ENCODE assay signal across 35 mouse cellular contexts in genomic region chr11:5326252-5326651, GRCm38 (mm10).
"Had no signal": no experiment of that assay in that cellular context is flagged by ENCODE, and none has a peak within 500 bp of the region (broad histone marks: within the 10 kb centered on the region; RNA-seq: fewer than 3 reads in every experiment).

No protein-coding gene starts in this region.

- H3K27me3 ChIP-seq: heart, embryonic 12.5 days; heart, embryonic 13.5 days; heart, embryonic 15.5 days; hindbrain, embryonic 12.5 days; hindbrain, embryonic 13.5 days; hindbrain, embryonic 15.5 days; intestine, embryonic 15.5 days; kidney, embryonic 15.5 days had no signal

- H3K4me2 ChIP-seq: heart, embryonic 11.5 days; heart, embryonic 12.5 days; heart, embryonic 13.5 days; heart, embryonic 15.5 days; hindbrain, embryonic 12.5 days; hindbrain, embryonic 13.5 days; hindbrain, embryonic 14.5 days; hindbrain, embryonic 15.5 days; intestine, embryonic 15.5 days; kidney, embryonic 15.5 days had no signal

- H3K9me3 ChIP-seq: heart, embryonic 10.5 days; heart, embryonic 12.5 days; heart, embryonic 13.5 days; heart, embryonic 15.5 days; hindbrain, embryonic 10.5 days; hindbrain, embryonic 12.5 days; hindbrain, embryonic 13.5 days; hindbrain, embryonic 15.5 days; intestine, embryonic 15.5 days; kidney, embryonic 15.5 days had no signal

- H3K27ac ChIP-seq: heart, embryonic 10.5 days; heart, embryonic 13.5 days; heart, embryonic 15.5 days; hindbrain, embryonic 10.5 days; hindbrain, embryonic 12.5 days; hindbrain, embryonic 13.5 days; hindbrain, embryonic 14.5 days; hindbrain, embryonic 15.5 days; hindbrain, postnatal 0 days; intestine, embryonic 15.5 days; kidney, embryonic 15.5 days; kidney, postnatal 0 days; layer of hippocampus, adult 2 months; left cerebral cortex, adult 2 months had no signal

- H3K9ac ChIP-seq: heart, embryonic 12.5 days; heart, embryonic 13.5 days; heart, embryonic 15.5 days; hindbrain, embryonic 12.5 days; hindbrain, embryonic 13.5 days; hindbrain, embryonic 14.5 days; hindbrain, embryonic 15.5 days; intestine, embryonic 15.5 days; kidney, embryonic 15.5 days had no signal

- H3K36me3 ChIP-seq: hindbrain, embryonic 12.5 days; hindbrain, embryonic 13.5 days; hindbrain, embryonic 15.5 days; intestine, embryonic 15.5 days had no signal

- DNase-seq: heart, postnatal 10 days; heart, postnatal 14 days; heart, postnatal 36 days; kidney, adult 11 months; kidney, adult 18-20 months; kidney, adult 2 months; kidney, adult 8-10 months; kidney, adult 9 months; kidney, postnatal 10 days; kidney, postnatal 14 days; kidney, postnatal 25 days; kidney, postnatal 36 days; kidney, postnatal 4 days; layer of hippocampus, adult 9-11 months; layer of hippocampus, postnatal 36 days had no signal

- H3K4me3 ChIP-seq: heart, embryonic 10.5 days; heart, embryonic 12.5 days; heart, embryonic 13.5 days; heart, embryonic 15.5 days; hindbrain, embryonic 10.5 days; hindbrain, embryonic 12.5 days; hindbrain, embryonic 13.5 days; hindbrain, embryonic 15.5 days; intestine, embryonic 15.5 days; kidney, embryonic 15.5 days; layer of hippocampus, adult 2 months; left cerebral cortex, adult 2 months had no signal

- H3K4me1 ChIP-seq: heart, embryonic 10.5 days; heart, embryonic 13.5 days; heart, embryonic 15.5 days; hindbrain, embryonic 13.5 days; hindbrain, embryonic 15.5 days; intestine, embryonic 15.5 days; kidney, embryonic 15.5 days had no signal

- ATAC-seq: hindbrain, embryonic 16.5 days; hindbrain, postnatal 0 days; inflammation-experienced regulatory T-cells, adult 6 months; intestine, embryonic 15.5 days; intestine, embryonic 16.5 days; intestine, postnatal 0 days had no signal
